Mouse (Mus musculus) liver, adult 2 months (tissue): ENCODE results near the gene Plxnd1.

Experiments
- CTCF ChIP-seq: fragments of 200-500 bp; IDR thresholded peaks from 2 replicates; pipeline ENCODE4 v1.5.1; 2011; ENCODE audit warnings: low read depth, low read length, control low read depth
- POLR2A ChIP-seq: fragments of 200-500 bp; IDR thresholded peaks from 2 replicates; pipeline ENCODE4 v1.6.1; 2011; ENCODE audit warnings: low read length, control low read depth; ENCODE audit not compliant: insufficient read depth; ENCODE audit errors: extremely low read depth

DNA sequence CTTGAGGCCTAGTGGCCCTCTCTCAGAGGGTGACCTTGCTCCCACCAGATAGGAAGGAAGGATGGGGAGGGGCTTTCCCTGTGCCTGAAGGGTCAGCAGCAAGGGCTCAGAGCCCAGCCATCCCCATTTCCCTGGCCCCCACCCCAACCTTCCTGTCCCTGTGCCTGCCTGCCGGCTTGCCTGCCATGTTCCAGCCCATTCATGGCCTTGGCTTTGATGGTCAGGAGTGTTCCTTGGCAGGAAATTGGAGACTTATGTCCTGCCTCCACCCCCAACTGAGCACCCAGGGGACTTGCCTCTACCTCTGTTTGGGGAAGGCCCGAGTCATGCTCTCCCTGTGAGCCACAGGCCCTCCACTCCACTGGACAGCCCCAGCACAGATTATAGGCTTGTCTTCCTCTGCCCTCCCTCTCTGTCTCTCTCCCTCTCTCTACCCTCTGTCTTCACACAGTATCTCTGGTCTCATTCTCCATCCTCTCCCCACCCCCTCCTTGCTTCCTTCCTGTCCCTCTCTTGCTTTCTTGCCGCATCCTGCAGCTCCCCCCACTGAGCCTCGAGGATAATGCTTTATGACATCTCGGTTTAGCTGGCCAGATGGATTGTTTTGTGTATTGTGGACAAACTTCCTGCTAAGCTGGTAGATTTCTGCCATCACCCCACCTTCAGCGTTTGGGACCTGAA lies 1.5 kb upstream of the Plxnd1 start:
- TF ChIP-seq CTCF (no peak), POLR2A (no peak)
